Mouse (Mus musculus) A20 (cell line): ENCODE results near the gene Parp11.

ENCODE experiments used
- DNase-seq: peaks from one replicate; pipeline ENCODE4 v3.0.0-alpha.2; 2011; ENCODE audit warnings: low read depth, low spot score

The Parp11 gene

GRCm38 (mm10) chr6:127447686-127448460, 1.2 kb downstream of the Parp11 start:
- peak; percentile 75 for DNase-seq

- DNase-seq: no peak
These were observed 2.2 kb downstream of the Parp11 start for GRCm38 (mm10) chr6:127448869-127449268.

GRCm38 (mm10) chr6:127449531-127450422, 3.1 kb downstream of the Parp11 start:
- DNase-seq: no peak

GRCm38 (mm10) chr6:127453407-127454343, 7.0 kb downstream of the Parp11 start:
- peak; percentile 97 for DNase-seq

- DNase-seq: no peak
These were observed 7.7 kb downstream of the Parp11 start for GRCm38 (mm10) chr6:127454344-127454707.

GRCm38 (mm10) chr6:127454809-127455208, 8.2 kb downstream of the Parp11 start:
- DNase-seq: no peak

GRCm38 (mm10) chr6:127455440-127455839, 8.8 kb downstream of the Parp11 start:
- peak; percentile 16 for DNase-seq

- peak; percentile 75 for DNase-seq
These were observed 10.1 kb downstream of the Parp11 start for GRCm38 (mm10) chr6:127456769-127457168.

GRCm38 (mm10) chr6:127459776-127460175, 13.1 kb downstream of the Parp11 start:
- no peak for DNase-seq

- DNase-seq: no peak
These were observed 14.9 kb downstream of the Parp11 start for GRCm38 (mm10) chr6:127461491-127461890.

- DNase-seq: no peak
These were observed 15.6 kb downstream of the Parp11 start for GRCm38 (mm10) chr6:127462251-127462650.

GRCm38 (mm10) chr6:127463273-127464001, 16.8 kb downstream of the Parp11 start:
- DNase-seq: no peak

- DNase-seq: no peak
These were observed 17.9 kb downstream of the Parp11 start for GRCm38 (mm10) chr6:127464523-127464922.

GRCm38 (mm10) chr6:127466749-127467310, 20.2 kb downstream of the Parp11 start:
- DNase-seq: no peak

- DNase-seq: peak; percentile 81
These were observed 25.4 kb downstream of the Parp11 start for GRCm38 (mm10) chr6:127472078-127472477.

- DNase-seq: no peak
These were observed 27.3 kb downstream of the Parp11 start for GRCm38 (mm10) chr6:127473961-127474360.

GRCm38 (mm10) chr6:127475231-127475630, 28.6 kb downstream of the Parp11 start:
- DNase-seq: no peak

GRCm38 (mm10) chr6:127491046-127491445, 44.4 kb downstream of the Parp11 start:
- peak; percentile 35 for DNase-seq

- DNase-seq: peak; percentile 57
These were observed 45.9 kb downstream of the Parp11 start for GRCm38 (mm10) chr6:127492561-127492960.

GRCm38 (mm10) chr6:127493750-127494149, 47.1 kb downstream of the Parp11 start:
- no peak for DNase-seq
